Mouse (Mus musculus): ENCODE measurements at regions not wholly inside any gene's neighbourhood (a gene's known extent, or its start where the extent isn't known, plus 50 kb on each side); places are given as distances from the start of the nearest gene placed in this dataset.

GRCm38 (mm10) chr1:13992978-13993377 lies 2100.1 kb downstream of the 4930444P10Rik start:
- TF ChIP-seq CTCF (conservative IDR thresholded peaks at IDR 0.05; ENCODE audit: insufficient read depth, insufficient read length, low read depth, low read length) (no peak), POLR2A (IDR thresholded peaks at IDR 0.05; ENCODE audit: low read depth, low read length) (no peak)

Data from kidney, adult 2 months (tissue).